Mouse (Mus musculus) fat pad, adult 2 months (tissue): ENCODE measurements around the gene Il31.

Source experiments
- DNase-seq: peaks from one replicate; pipeline ENCODE4 v3.0.0-alpha.2; 2011; ENCODE audit warnings: low read depth, low spot score; ENCODE audit errors: extremely low read depth

Gene Il31

GRCm38 (mm10) chr5:123473817-123474216 is 15.5 kb downstream of the Il31 start:
- no peak for DNase-seq

GRCm38 (mm10) chr5:123470784-123471400 is 18.4 kb downstream of the Il31 start:
- no peak for DNase-seq

- no peak for DNase-seq
Observed at GRCm38 (mm10) chr5:123464638-123465037, 24.7 kb downstream of the Il31 start.

GRCm38 (mm10) chr5:123461420-123461819 is 27.9 kb downstream of the Il31 start:
- DNase-seq: no peak

- DNase-seq: no peak
Observed at GRCm38 (mm10) chr5:123451886-123452285, 37.4 kb downstream of the Il31 start.

- no peak for DNase-seq
Observed at GRCm38 (mm10) chr5:123444849-123445334, 44.4 kb downstream of the Il31 start.

GRCm38 (mm10) chr5:123444069-123444468 is 45.2 kb downstream of the Il31 start:
- no peak for DNase-seq

- no peak for DNase-seq
Observed at GRCm38 (mm10) chr5:123442283-123442682, 47.0 kb downstream of the Il31 start.

- no peak for DNase-seq
Observed at GRCm38 (mm10) chr5:123440664-123441063, 48.6 kb downstream of the Il31 start.

GRCm38 (mm10) chr5:123439941-123440340 is 49.3 kb downstream of the Il31 start:
- no peak for DNase-seq

- no peak for DNase-seq
Observed at GRCm38 (mm10) chr5:123439312-123439711, 50.0 kb downstream of the Il31 start.

GRCm38 (mm10) chr5:123438381-123438780 is 50.9 kb downstream of the Il31 start:
- DNase-seq: no peak

GRCm38 (mm10) chr5:123436780-123437175 is 52.5 kb downstream of the Il31 start:
- no peak for DNase-seq

GRCm38 (mm10) chr5:123436071-123436779 is 53.1 kb downstream of the Il31 start:
- DNase-seq: no peak

- no peak for DNase-seq
Observed at GRCm38 (mm10) chr5:123432305-123432874, 56.9 kb downstream of the Il31 start.

GRCm38 (mm10) chr5:123431524-123432304 is 57.6 kb downstream of the Il31 start:
- DNase-seq: peak; percentile 36
